Mouse (Mus musculus) megakaryocyte-erythroid progenitor cell, adult 5 weeks (primary cell): Measurements from ENCODE around the gene Spata20. TPM values are rescaled to one million over a fixed set of nuclear protein-coding genes. Genes with fewer than 3 reads are reported as not detected.

Experiments used
- polyA plus RNA-seq: library from polyadenylated mRNA; stranded (reverse); fragments of >175 nt; gene quantifications from 2 replicates; pipeline ENCODE4 v1.2.3, GENCODE M21; 2012

The Spata20 gene
- not detected in 2 replicates for polyA plus RNA-seq

DNA sequence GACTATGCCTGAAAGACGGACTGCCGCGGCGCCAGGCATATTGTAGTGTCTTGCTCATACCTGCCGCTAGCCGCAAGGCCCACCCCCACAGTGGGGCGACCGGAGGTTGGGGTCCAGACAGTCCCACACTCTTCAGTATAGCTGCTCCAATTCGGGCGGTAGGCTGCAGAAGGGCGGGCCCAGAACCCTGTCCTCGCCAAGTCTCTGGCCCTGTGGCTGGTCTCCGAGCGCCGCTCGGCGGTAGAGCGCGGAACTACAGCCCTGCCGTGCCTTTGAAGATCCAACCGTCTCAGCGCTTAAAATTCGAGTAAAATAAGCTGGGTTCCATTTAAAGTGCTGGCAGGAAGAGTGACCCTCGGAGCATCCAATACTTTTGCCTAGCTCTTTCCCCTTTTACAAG is at the start of gene Spata20:
Spata20 (minus strand) TSS at position 179 of the 400 bp plus-strand sequence.

GRCm38 (mm10) chr11:94521219-94521843 is 35.4 kb upstream of the Spata20 start, which contains the start of gene Mycbpap:
Gene Mycbpap, minus strand, starts transcription at chr11:94521742.

DNA sequence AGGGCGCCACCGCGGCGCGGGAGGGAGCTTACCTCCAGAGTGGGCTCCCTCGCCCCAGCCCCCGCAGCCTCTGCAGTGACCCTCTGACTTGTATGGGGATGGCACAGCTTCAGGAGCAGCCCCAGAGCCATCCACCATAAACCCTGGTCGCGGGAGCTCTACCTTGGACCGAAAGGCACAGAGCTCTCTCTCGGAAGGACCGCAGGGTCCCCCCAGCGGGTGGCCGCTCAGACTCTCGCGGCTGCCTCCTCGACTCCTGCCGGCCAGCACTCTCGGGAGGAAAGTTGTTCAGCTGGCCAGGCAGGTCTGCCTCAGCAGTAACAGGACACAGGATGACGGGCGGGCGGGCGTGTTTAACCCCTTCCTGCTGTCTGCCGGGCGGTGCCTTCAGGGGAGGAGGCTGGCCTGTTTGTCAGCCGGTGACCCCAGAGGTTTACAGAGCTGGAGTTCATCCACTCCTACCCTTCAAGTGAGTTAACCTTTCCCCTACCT is 13.7 kb upstream of the Spata20 start, which contains the start of gene Epn3:
Epn3 (minus strand) TSS at position 314 of the 492 bp plus-strand sequence.

GRCm38 (mm10) chr11:94473707-94474543 is 12.1 kb downstream of the Spata20 start, which contains the start of gene Cacna1g:
Gene Cacna1g, minus strand, starts transcription at chr11:94474198.

Other genes with a start within 250 kb of the Spata20 start
- 0.57 and 0.74 TPM in 2 replicates for gene Wfikkn2, start 240.2 kb downstream of the Spata20 start, polyA plus RNA-seq
- gene Gm21885, start 204.3 kb downstream of the Spata20 start, polyA plus RNA-seq = not detected in 2 replicates
- gene Luc7l3, start 164.2 kb downstream of the Spata20 start, polyA plus RNA-seq = 27.4 and 35.7 TPM in 2 replicates
- gene Ankrd40, start 158.2 kb downstream of the Spata20 start, polyA plus RNA-seq = 57.9 and 60.5 TPM in 2 replicates
- 0.17 and 0.32 TPM in 2 replicates for gene Abcc3, start 93.2 kb downstream of the Spata20 start, polyA plus RNA-seq
- gene Cacna1g, start 12.0 kb downstream of the Spata20 start, polyA plus RNA-seq = 0.78 and 0.82 TPM in 2 replicates
- gene Epn3, start 13.8 kb upstream of the Spata20 start, polyA plus RNA-seq = 0.02 and 0.05 TPM in 2 replicates
- gene Mycbpap, start 35.6 kb upstream of the Spata20 start, polyA plus RNA-seq = 0.34 and 0.36 TPM in 2 replicates
- gene Rsad1, start 63.1 kb upstream of the Spata20 start, polyA plus RNA-seq = 4.1 and 7.2 TPM in 2 replicates
- 0.69 and 0.91 TPM in 2 replicates for gene Chad, start 78.9 kb upstream of the Spata20 start, polyA plus RNA-seq
- 27.1 and 40.1 TPM in 2 replicates for gene Acsf2, start 115.7 kb upstream of the Spata20 start, polyA plus RNA-seq
- gene Lrrc59, start 143.6 kb upstream of the Spata20 start, polyA plus RNA-seq = 158 and 177 TPM in 2 replicates
- gene Mrpl27, start 167.6 kb upstream of the Spata20 start, polyA plus RNA-seq = 63.3 and 70.0 TPM in 2 replicates
- 9.7 and 9.8 TPM in 2 replicates for gene Eme1, start 167.8 kb upstream of the Spata20 start, polyA plus RNA-seq
- gene Xylt2, start 191.3 kb upstream of the Spata20 start, polyA plus RNA-seq = 12.5 and 14.2 TPM in 2 replicates
- gene Gm11541, start 218.3 kb upstream of the Spata20 start, polyA plus RNA-seq = not detected in 2 replicates